Mouse (Mus musculus): ENCODE results near the gene Canx. TPM values are rescaled to one million over a fixed set of nuclear protein-coding genes. Genes with fewer than 3 reads are reported as not detected.

Gene Canx
- polyA plus RNA-seq, 1 experiment from 2014 or later: 342 TPM

DNA sequence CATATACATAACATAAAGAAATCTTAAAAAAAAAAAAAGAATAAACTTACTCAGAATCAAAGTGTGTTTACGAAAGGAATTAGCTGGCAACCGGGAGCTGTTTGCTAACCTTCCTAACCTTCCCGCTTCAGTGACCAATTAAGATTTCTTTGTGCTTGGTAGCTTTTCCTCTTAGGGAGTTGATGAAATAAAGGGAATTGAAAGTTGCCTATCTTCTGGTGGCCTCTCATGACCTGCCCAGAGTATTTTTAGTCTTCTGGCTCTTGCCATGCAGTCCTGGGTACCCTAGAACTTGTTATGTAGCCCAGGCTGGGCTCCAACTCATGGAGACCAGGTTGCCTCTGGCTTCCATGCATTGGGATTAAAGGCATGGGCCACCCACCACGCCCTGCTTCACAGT lies 20.0 kb upstream of the Canx start:
- ATAC-seq (ENCODE audit: insufficient read depth, low FRiP score): no peak
- Histone ChIP-seq H3K9ac (ENCODE audit: low read length) (no peak overlapping the region), H3K27me3 (ENCODE audit: control insufficient read depth, insufficient read depth, low read length) (no peaks in the 10 kb centered on the region), H3K4me3 (replicated peaks; ENCODE audit: low read length) (no peak overlapping the region), H3K4me1 (ENCODE audit: control insufficient read depth, insufficient read depth, low read length) (no peaks in the 10 kb centered on the region), H3K4me2 (ENCODE audit: low read depth, low read length) (no peak overlapping the region), H3K9me3 (replicated peaks; ENCODE audit: control insufficient read depth, low read length) (no peaks in the 10 kb centered on the region), H3K36me3 (ENCODE audit: control insufficient read depth, insufficient read depth, low read length) (no peaks in the 10 kb centered on the region), H3K27ac (ENCODE audit: low read length) (no peak overlapping the region)
- 64% methylated on average over 4 of the region's 4 CpGs for WGBS

GRCm38 (mm10) chr11:50336891-50337290 lies 11.4 kb upstream of the Canx start:
- Histone ChIP-seq H3K4me3 (replicated peaks; ENCODE audit: low read length) (no peak overlapping the region), H3K4me2 (ENCODE audit: low read depth, low read length) (no peak overlapping the region), H3K36me3 (ENCODE audit: control insufficient read depth, insufficient read depth, low read length) (no peaks in the 10 kb centered on the region), H3K9ac (ENCODE audit: low read length) (no peak overlapping the region), H3K4me1 (ENCODE audit: control insufficient read depth, insufficient read depth, low read length) (no peaks in the 10 kb centered on the region), H3K27me3 (ENCODE audit: control insufficient read depth, insufficient read depth, low read length) (no peaks in the 10 kb centered on the region), H3K27ac (ENCODE audit: low read length) (no peak overlapping the region), H3K9me3 (replicated peaks; ENCODE audit: control insufficient read depth, low read length) (no peaks in the 10 kb centered on the region)
- WGBS: 60% methylated on average over 4 of the region's 4 CpGs
- ATAC-seq (ENCODE audit: insufficient read depth, low FRiP score): no peak

- 38% methylated on average over 1 of the region's 1 CpGs for WGBS
- Histone ChIP-seq H3K9ac (ENCODE audit: low read length) (no peak overlapping the region), H3K4me1 (ENCODE audit: control insufficient read depth, insufficient read depth, low read length) (no peaks in the 10 kb centered on the region), H3K36me3 (ENCODE audit: control insufficient read depth, insufficient read depth, low read length) (no peaks in the 10 kb centered on the region), H3K27ac (ENCODE audit: low read length) (no peak overlapping the region), H3K9me3 (replicated peaks; ENCODE audit: control insufficient read depth, low read length) (no peaks in the 10 kb centered on the region), H3K27me3 (ENCODE audit: control insufficient read depth, insufficient read depth, low read length) (no peaks in the 10 kb centered on the region), H3K4me3 (replicated peaks; ENCODE audit: low read length) (no peak overlapping the region), H3K4me2 (ENCODE audit: low read depth, low read length) (no peak overlapping the region)
- no peak for ATAC-seq (ENCODE audit: insufficient read depth, low FRiP score)
These were observed 10.7 kb upstream of the Canx start for GRCm38 (mm10) chr11:50336126-50336525.

- no peak for ATAC-seq (ENCODE audit: insufficient read depth, low FRiP score)
These were observed 7.7 kb upstream of the Canx start for GRCm38 (mm10) chr11:50333181-50333580.

GRCm38 (mm10) chr11:50329378-50329777 lies 3.9 kb upstream of the Canx start:
- 94% methylated on average over 1 of the region's 1 CpGs for WGBS
- no peak for ATAC-seq (ENCODE audit: insufficient read depth, low FRiP score)

More at GRCm38 (mm10) chr11:50333181-50333580, 7.7 kb upstream of the Canx start:
- H3K27ac ChIP-seq (ENCODE audit: low read length): no peak overlapping the region
- H3K4me3 ChIP-seq (replicated peaks; ENCODE audit: low read length): no peak overlapping the region
- H3K4me2 ChIP-seq (ENCODE audit: low read depth, low read length): no peak overlapping the region
- no peaks in the 10 kb centered on the region for H3K27me3 ChIP-seq (ENCODE audit: control insufficient read depth, insufficient read depth, low read length)
- H3K9ac ChIP-seq (ENCODE audit: low read length): no peak overlapping the region
- H3K36me3 ChIP-seq (ENCODE audit: control insufficient read depth, insufficient read depth, low read length): no peaks in the 10 kb centered on the region
- no peaks in the 10 kb centered on the region for H3K4me1 ChIP-seq (ENCODE audit: control insufficient read depth, insufficient read depth, low read length)
- 83% methylated on average over 3 of the region's 3 CpGs for WGBS
- H3K9me3 ChIP-seq (replicated peaks; ENCODE audit: control insufficient read depth, low read length): no peaks in the 10 kb centered on the region

GRCm38 (mm10) chr11:50328075-50328625 lies 2.7 kb upstream of the Canx start:
- ATAC-seq (ENCODE audit: insufficient read depth, low FRiP score): no peak
- no peak overlapping the region for H3K27ac ChIP-seq (ENCODE audit: low read length)
- no peak overlapping the region for H3K9ac ChIP-seq (ENCODE audit: low read length)
- no peak overlapping the region for H3K4me2 ChIP-seq (ENCODE audit: low read depth, low read length)
- 89% methylated on average over 3 of the region's 3 CpGs for WGBS
- no peaks in the 10 kb centered on the region for H3K9me3 ChIP-seq (replicated peaks; ENCODE audit: control insufficient read depth, low read length)
- H3K4me1 ChIP-seq (ENCODE audit: control insufficient read depth, insufficient read depth, low read length): peaks cover 10% of the 10 kb centered on the region
- H3K4me3 ChIP-seq (replicated peaks; ENCODE audit: low read length): no peak overlapping the region
- H3K36me3 ChIP-seq (ENCODE audit: control insufficient read depth, insufficient read depth, low read length): no peaks in the 10 kb centered on the region
- H3K27me3 ChIP-seq (ENCODE audit: control insufficient read depth, insufficient read depth, low read length): no peaks in the 10 kb centered on the region

More at GRCm38 (mm10) chr11:50329378-50329777, 3.9 kb upstream of the Canx start:
- Histone ChIP-seq H3K9me3 (replicated peaks; ENCODE audit: control insufficient read depth, low read length) (no peaks in the 10 kb centered on the region), H3K9ac (ENCODE audit: low read length) (no peak overlapping the region), H3K4me1 (ENCODE audit: control insufficient read depth, insufficient read depth, low read length) (0 out of 2 replicates have a peak, but pooled peaks cover under 1% of the 10 kb centered on the region), H3K4me2 (ENCODE audit: low read depth, low read length) (no peak overlapping the region), H3K4me3 (replicated peaks; ENCODE audit: low read length) (no peak overlapping the region), H3K27ac (ENCODE audit: low read length) (no peak overlapping the region), H3K27me3 (ENCODE audit: control insufficient read depth, insufficient read depth, low read length) (no peaks in the 10 kb centered on the region), H3K36me3 (ENCODE audit: control insufficient read depth, insufficient read depth, low read length) (no peaks in the 10 kb centered on the region)

- WGBS: 5% methylated on average over 7 of the region's 7 CpGs
- peak overlapping the region; percentile 90 for H3K27ac ChIP-seq (ENCODE audit: low read length)
These were observed 961 bp upstream of the Canx start for GRCm38 (mm10) chr11:50326302-50326966.

DNA sequence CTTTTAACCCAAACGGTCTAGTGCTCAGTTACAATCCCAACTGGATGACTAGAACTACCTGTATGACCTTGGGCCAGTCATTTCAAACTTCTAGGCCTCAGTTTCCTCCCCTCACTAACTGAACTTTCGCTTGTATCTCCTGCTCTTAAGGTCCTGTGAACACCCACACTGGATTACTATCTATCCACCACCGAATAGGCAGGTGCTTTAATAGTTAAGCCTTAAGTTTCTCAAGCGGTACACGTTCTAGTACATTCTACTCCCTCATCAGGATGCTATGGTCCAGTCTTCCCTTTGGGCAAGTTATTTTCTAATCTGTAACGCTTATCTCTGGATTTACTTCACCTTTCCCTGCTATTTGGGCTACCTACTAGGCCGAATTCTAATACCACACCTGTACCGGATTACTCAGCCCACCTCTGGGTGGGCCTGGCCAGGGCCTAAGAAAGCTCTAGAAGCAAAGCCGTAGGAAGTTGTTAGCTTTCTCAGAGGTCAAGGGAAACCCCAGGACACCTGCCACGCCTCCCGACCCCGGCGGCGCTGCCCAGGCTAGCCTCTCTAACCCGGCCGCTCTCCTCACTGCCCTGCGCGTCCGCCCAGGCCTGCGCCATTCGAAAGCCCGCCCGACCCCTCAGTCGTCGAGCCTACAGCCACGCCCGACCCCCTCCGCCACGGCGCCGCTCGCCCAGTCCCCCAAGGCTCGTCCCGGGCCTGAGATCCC lies 562 bp downstream of the Canx start:
- ATAC-seq (ENCODE audit: insufficient read depth, low FRiP score): peak; percentile 55; the same call in 1 of the 2 replicates
- WGBS: under 1% methylated on average over 34 of the region's 34 CpGs

More at GRCm38 (mm10) chr11:50326302-50326966, 961 bp upstream of the Canx start:
- Histone ChIP-seq H3K9me3 (replicated peaks; ENCODE audit: control insufficient read depth, low read length) (no peaks in the 10 kb centered on the region), H3K4me1 (ENCODE audit: control insufficient read depth, insufficient read depth, low read length) (peaks cover 19% of the 10 kb centered on the region), H3K4me2 (ENCODE audit: low read depth, low read length) (peak overlapping the region; percentile 56), H3K36me3 (ENCODE audit: control insufficient read depth, insufficient read depth, low read length) (no peaks in the 10 kb centered on the region), H3K4me3 (replicated peaks; ENCODE audit: low read length) (peak overlapping the region; percentile 85), H3K9ac (ENCODE audit: low read length) (peak overlapping the region; percentile 86), H3K27me3 (ENCODE audit: control insufficient read depth, insufficient read depth, low read length) (no peaks in the 10 kb centered on the region)
- no peak for ATAC-seq (ENCODE audit: insufficient read depth, low FRiP score)

DNA sequence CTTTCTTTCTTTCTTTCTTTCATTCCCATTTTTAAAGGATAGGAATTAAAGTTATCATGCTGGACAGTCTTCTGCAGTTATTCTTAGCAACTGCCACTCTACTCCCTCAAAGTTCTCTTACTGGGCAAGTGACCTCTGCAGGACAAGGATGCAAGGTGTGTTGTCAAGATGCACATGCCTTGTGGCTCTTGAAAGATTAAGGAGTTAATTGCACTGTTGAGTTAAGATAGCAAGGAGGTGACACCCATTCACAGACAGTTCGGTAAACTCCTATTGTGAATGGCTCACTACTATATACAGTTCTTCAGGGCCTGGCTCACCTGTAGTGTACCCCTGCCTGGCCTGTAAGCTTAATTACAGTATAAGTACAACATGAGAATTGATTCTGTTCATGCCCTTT lies 1.6 kb downstream of the Canx start:
- Histone ChIP-seq H3K36me3 (ENCODE audit: control insufficient read depth, insufficient read depth, low read length) (no peaks in the 10 kb centered on the region), H3K27me3 (ENCODE audit: control insufficient read depth, insufficient read depth, low read length) (no peaks in the 10 kb centered on the region), H3K4me1 (ENCODE audit: control insufficient read depth, insufficient read depth, low read length) (peaks cover 21% of the 10 kb centered on the region), H3K9me3 (replicated peaks; ENCODE audit: control insufficient read depth, low read length) (no peaks in the 10 kb centered on the region), H3K27ac (ENCODE audit: low read length) (no peak overlapping the region), H3K9ac (ENCODE audit: low read length) (peak overlapping the region; percentile 96), H3K4me2 (ENCODE audit: low read depth, low read length) (peak overlapping the region; percentile 88), H3K4me3 (replicated peaks; ENCODE audit: low read length) (peak overlapping the region; percentile 85)
- no peak for ATAC-seq (ENCODE audit: insufficient read depth, low FRiP score)
- 12% methylated on average over 1 of the region's 1 CpGs for WGBS

More for the DNA sequence above, 562 bp downstream of the Canx start:
- H3K36me3 ChIP-seq (ENCODE audit: control insufficient read depth, insufficient read depth, low read length): no peaks in the 10 kb centered on the region
- H3K4me3 ChIP-seq (replicated peaks; ENCODE audit: low read length): peak overlapping the region; percentile 85
- peak overlapping the region; percentile 85 for H3K27ac ChIP-seq (ENCODE audit: low read length)
- no peaks in the 10 kb centered on the region for H3K9me3 ChIP-seq (replicated peaks; ENCODE audit: control insufficient read depth, low read length)
- peak overlapping the region; percentile 96 for H3K9ac ChIP-seq (ENCODE audit: low read length)
- H3K4me1 ChIP-seq (ENCODE audit: control insufficient read depth, insufficient read depth, low read length): peaks cover 21% of the 10 kb centered on the region
- H3K4me2 ChIP-seq (ENCODE audit: low read depth, low read length): peak overlapping the region; percentile 88
- no peaks in the 10 kb centered on the region for H3K27me3 ChIP-seq (ENCODE audit: control insufficient read depth, insufficient read depth, low read length)
